Mouse (Mus musculus) right cerebral cortex, postnatal 25 days (tissue): Measurements from ENCODE around the gene Asb8.
A peak's percentile ranks its signal among the peaks of the same experiment; 100 is the strongest.

Experiments
- DNase-seq: peaks from one replicate; pipeline ENCODE4 v3.0.0; 2022

The Asb8 gene

DNA sequence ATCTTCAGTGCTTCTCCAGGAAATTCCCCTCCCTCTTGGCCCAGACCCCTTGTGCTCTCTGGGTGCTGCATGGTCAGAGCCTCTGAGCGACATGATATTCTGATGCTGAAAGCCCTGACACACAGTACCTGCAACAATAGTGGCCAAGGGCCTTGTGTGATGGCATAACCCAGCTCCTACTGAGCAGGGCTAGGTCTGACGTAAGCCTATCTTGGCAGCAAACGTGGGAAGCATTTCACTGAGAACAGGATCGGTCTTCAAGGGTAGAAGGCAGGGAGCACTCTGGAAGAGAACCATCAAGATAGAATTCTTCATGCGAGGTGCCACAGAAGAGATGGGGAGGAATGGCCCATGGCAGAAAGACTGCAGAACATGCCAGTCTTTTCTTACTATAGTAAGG lies at the start of gene Asb8:
TSS of gene Asb8 (minus strand) at position 101 of the 400 bp plus-strand sequence.
- DNase-seq: no peak

DNA sequence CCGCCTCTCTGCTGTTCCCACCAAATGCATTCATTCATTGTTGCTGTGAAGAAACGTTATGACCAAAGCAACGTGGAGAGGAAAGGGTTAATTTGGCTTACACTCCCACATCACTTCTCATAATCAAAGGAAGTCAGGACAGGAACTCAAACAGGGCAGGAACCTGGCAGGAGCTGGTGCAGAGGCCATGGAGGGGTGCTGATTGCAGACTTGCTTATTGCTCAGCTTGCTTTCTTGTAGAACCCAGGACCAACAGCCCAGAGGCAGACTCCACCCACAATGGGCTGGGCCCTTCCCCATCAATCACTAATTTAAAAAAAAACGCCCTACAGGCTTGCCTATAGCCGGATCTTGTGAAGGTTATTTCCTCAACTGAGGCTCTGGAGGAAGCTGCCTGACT lies 48.7 kb upstream of the Asb8 start:
- DNase-seq: no peak

DNA sequence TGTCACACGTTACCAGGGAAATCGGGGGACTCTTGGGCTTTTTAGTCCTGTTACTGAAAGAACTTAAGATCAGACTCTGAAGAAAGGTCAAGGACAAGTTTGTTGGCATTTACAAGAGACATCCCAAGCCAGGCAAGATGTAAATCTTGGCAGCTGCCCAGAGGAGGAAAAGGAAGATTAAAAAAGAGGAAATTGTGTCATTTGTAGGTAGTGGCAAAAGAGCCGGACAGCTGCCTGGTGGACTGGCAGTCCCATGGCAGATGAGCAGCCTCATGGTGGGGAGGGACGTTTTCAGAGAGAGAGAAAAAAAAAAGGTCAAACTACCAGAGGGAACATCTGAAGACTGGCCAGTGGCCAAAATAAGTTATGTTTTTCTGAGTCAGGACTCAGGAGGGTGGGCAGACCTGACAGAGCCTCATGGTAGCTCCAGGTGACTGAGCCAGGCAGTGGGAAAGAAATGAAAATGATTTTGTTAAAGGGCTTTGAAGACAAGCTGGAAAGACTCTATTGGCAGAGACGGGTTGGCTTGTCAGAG lies 48.0 kb upstream of the Asb8 start:
- DNase-seq: no peak

DNA sequence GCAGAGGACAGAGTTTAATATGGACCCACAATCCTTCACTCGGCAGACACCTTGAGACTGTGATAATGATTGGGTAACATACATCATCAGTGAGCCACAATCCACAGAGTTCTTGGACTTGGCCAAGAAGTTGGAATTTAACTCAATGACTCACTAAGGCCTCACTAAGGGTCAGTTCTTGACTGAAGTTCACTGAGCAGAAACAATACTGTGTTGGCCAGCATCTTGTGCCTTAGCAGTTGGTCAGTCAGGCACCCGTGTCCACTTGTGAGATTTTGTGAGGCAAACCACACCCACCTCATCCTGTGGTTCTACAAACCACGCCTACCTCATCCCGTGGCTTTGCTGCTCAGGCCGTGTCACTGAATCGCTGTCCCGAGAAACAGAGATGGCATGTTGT lies 44.3 kb upstream of the Asb8 start:
- DNase-seq: no peak

DNA sequence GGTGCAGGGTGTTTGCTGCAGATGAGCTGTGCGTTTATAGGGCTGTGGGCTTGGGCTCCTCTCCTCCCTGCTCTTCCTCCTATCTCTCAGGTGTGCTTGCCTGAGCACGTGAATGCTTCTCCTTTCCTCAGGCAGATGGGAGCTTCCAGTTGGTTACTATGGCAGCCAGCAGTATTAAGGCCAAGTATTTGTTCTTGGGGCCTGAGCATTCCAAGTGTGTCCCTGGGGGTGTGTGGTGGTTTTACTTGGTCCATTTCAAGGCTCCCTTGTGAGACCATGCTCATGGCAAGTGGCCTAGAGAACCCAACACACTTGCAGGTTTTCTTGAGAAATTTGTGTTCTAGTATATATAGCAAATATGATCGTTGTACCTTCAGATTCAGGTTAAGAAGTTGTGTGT lies 30.0 kb upstream of the Asb8 start, which contains the start of gene Olfr288:
TSS of gene Olfr288 (minus strand) at position 101 of the 400 bp plus-strand sequence.
- DNase-seq: no peak

DNA sequence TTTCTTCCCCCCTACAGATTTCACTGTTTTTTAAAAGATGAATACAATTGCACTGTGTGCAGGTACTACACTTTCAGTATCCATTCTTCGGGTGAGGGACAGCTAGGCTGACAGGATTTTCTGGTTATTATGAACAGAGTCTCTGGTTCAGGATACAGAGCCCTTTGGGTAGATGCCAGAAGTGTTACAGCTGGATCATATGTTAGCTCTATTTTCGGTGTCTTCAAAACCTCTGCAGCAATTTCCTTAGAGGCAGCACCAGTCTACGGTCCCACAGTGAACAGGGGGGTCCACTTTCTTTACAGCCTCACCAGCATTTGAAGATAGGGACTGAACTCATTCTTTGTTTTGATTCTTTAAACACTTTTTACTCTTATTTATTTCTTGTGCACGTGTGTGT lies 19.0 kb upstream of the Asb8 start:
- no peak for DNase-seq

DNA sequence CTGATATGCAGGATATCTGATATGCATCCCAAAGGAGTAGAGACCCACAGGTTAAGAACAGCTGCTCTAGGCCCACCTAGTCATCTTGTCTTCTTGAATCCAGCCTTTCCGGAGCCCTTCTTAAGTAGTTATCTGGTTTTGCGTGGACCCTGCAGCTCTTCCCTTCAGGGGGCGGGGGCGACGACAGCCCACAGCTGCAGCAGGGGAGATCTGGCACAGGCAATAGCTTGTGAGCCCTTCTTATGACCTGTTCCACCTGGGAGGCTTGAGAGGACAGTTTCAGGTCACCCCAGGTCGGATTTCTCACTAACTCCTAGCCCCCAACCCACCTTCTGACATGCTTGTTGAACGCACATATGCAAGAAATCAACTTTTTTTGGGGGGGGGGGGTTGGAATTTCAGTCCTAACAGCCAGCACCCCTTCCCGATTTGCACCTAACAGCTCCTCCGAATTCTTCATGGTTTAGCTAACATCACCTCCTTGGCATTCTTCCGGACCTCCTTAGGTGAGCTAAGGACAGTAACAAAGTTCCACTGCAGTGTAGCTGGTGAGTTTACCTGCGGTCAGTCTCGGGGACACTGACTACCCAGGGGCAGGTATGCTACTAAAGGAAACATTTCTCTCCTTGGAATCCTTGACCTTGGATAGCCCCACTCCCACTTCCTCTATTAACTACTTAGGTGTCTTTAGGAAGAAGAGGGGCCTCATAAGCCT lies 16.6 kb upstream of the Asb8 start:
- DNase-seq: no peak

DNA sequence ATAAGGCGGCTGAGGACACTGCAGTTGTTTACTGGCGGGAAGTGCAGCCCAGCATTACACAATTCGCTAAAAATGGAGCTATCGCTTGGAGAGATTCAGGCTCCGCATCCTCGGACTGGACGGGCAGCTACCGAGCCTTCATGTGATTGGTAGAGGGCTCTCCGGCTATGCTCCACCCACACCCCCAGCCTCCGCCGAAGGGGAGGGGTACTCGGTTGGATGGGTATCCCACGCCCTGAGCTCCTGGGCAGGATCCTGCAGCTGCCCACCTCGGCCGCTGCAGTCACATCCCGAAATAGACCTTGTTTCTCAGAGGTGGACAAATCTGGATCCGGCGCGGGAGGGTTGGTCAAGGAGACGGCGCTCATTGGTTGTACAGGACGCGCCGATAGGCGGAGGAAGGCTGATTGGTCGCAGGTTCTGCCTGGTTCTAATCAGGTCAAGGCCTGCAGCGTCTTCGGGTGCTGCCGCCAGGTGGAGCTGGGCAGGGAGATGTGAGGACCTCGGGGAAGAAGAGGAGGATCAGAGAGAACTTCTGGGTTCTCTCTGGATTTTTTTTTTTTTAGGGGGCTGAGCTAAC lies 15.8 kb upstream of the Asb8 start:
- peak; percentile 92 for DNase-seq

DNA sequence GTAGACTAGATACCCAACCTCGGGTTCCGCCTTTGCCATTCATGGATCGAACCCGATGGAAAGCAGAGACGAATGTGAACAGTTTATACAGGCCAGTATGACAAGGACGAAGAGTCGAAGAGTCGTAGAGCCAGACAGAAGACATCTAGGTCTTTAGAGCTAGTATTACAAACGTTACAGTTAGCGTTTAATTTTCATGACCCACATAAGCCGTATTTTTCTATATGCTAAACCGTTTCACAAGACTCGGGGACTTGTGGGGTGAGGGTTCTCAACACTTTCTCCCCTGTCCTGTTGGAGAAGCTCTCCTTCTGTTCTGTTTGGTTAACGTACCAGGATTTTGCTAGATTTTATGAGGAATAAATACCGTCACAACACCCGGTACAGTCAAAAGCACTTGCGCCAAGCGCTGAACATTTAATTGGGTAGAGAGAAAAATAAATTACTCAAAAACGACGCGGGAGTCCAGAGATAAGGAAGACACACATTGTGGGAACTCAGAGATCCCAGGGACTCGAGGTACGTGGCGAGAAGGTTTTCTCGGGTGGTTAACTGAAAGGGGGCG lies 15.2 kb upstream of the Asb8 start:
- no peak for DNase-seq

DNA sequence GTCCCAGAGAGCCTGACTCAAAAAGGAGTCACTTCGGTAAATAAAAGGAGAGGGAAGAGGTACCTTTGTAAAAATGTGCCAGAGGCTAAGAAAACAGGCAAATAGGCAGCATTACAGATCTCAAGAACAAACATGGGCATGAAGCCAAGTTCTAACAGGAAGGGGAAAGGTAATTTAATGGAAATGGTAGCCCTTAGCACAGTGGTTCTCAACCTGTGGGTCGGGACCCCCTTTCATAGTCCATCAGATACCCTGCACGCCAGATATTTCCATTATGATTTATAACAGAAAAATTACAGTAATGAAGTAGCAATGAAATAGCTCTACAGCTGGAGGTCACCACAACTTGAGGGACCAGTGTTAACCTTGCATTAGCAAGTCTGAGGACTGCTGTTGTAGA lies 11.9 kb upstream of the Asb8 start:
- DNase-seq: no peak

DNA sequence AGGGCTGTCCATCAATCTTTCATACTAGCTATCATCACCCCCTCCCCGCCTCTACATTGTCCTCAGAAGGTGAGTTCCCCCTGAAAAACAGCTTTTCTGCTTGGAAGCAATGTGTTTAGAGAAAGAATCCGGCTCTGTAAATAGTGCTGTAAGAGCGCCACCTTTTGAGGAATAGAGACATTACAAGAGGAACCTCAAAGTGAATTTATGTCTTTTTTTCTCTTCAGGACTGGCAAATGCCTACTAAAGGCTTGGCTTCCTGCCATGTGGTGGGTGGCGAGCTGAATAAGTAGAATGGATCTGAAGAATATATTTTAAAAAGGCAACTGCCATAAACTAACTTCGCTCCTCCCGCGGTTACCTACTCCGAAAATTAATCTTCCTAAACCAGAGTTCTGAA lies 8.4 kb upstream of the Asb8 start:
- DNase-seq: peak; percentile 64

DNA sequence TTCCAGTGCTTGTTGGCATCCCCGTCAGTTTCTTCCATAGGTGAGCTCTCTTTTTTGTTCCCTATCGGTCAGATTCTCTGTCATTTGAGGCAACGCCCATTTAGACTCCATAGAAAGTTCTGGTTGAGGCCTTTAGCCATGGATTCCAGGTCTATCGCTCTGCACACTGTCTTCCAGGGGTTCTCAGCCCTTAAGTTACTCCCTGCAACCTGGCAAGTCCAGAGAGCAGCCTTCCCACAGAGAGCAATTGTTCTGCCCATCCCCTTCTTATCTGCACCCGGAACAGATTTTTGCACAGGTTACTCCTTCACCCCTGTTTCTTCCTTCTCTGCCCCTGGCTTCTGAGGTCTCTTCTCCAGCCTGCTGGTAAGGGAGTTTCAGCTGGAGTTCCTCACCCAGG lies 6.7 kb upstream of the Asb8 start:
- DNase-seq: no peak

DNA sequence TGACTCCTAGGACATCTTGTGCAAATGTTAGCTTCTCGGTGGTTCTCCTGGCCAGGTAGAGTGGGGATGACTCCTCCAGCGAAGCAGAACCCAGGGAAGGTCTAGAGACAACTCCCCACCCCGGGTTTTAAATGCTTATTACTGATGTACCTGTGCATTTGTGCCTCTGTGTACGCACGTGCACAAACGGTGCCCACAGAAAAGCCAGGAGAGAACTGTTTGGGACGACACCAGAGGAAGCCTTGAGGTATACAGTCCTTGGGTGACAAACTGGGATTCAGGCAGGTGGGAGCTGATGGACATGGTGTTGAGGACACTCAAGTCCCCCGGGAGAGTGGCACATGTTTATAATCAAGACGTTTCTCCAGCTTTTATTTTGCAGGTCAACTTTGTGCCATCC lies 5.5 kb upstream of the Asb8 start:
- no peak for DNase-seq

DNA sequence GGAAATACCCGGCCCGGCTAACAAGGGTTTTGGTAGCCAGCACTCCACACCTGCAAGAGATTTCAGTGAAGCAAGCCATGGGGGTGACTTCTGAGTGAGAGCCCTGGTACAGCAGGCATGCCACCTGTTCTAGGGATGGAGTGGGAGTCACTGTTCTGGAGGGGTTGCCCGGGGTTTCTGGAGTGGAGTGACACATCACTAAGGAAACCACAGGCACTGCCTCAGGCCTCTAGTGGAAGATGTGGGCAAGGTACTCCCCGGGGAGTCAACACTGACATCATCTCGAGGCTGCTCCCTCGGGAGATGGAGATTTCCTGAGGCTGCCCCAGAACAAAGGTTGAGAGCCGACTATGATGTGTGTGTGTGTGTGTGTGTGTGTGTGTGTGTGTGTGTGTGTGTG lies 4.9 kb upstream of the Asb8 start:
- peak; percentile 71 for DNase-seq

DNA sequence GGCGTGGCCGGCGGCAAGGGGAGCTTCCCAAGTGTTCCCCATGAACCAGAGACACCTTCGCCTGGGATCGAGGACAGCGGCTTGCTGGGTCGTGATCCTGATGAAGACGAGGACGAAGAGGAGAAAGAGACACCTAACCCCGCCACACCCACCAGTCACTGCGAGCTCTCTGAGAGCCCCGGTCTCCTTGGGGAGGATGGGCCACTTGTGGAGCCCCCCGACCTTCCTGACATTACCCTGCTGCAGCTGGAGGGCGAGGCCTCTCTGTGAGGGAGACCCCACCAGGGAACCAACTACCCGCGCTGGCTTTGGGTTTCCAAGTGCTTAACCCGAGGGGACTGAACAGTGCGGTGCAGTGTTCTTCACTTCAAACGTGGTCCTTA lies 3.2 kb upstream of the Asb8 start:
- DNase-seq: no peak

DNA sequence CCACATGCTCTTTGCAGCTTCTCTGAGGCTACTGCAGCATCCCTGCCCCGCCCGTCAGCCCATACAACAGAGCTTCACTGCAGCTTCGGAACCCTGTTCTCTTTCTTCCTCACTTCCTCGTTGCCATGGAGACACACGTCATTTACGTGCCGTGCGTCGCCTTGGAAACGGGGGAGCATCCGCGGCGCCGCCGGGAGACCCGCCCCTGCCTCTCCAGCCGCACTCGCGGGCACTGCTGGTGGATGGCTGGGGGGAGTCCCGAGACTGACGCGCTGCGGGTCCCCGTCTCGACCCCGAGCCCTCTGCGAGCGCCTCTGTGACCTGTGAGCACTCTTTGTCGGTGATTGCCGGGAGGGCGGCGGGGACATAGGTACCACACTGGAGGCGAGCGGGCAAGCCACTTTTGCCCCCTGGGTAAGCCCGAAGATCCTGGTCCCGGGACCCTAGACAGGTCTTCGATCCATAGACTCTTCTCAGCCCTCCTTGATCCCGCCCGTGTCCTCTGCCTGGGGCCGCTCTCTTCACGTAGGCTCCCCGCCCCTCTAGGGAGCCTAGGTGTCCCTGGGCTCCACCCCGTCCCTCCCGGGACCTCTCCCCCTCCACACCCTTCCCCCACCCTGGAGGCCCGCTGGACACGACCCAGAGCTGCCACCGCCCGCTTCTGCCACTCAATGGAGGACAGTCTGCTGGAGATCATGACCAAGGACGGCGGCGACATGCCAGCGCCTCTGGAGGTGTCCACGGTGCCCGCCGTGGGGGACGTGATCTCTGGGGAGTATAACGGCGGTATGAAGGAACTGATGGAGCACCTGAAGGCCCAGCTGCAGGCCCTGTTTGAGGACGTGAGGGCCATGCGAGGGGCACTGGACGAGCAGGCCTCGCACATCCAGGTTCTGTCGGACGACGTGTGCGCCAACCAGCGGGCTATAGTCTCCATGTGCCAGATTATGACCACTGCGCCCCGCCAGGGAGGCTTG lies 2.5 kb upstream of the Asb8 start:
- DNase-seq: peak; percentile 91

DNA sequence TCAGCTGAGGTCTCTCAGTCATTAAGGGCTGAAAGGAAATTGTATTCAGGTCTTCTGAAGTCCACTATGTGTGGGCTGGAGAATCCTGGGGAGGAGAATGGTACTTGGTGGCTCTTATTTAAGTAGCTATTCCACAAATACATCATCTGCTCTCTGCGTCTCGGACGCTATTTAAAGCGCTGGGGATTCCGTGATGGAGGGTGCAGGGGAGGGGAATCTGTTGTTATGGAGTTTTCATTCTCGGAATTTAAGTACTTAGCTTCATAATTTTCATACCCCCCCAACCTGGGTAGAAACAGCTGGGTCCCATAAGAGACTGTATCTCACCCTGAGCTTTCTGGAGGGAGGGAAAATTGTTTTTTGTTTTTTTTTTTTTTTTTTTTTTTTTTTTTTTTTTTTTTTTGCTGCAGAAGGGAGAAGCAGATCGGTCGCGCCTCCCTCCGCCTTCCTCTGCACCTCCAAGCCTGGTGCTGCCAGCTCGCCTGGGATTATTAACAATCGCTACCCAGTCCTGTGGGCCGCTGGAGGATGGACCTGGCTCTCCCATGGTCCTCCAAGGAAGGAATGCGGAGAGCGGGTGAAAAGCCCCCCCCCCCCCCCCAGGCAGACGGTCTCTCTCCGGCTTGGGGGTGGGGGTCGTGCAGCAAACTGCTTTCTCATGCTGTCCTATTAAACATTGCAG lies 1.7 kb upstream of the Asb8 start, which contains the start of gene Ccdc184:
TSS of gene Ccdc184 (plus strand) at position 196 of the 682 bp plus-strand sequence.
- DNase-seq: no peak

DNA sequence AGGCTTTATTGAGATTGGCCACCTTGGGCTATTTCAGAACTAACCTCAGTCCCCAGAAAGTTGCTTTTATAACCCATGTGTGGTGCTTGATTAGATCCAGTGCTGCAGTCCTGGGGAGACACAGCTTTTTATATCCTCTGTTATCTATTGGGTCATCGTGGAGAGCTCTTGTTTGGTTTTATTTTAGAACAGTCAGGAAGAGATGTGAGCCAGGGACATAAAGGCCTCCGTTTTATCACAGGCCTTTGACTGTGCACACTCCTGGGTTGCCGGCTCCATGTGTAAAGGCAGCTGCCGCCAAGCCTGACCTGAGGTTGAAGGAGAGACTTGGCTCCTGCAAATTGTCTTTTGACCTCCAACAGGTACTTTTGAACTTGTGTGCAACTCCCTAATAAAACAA lies 2.9 kb downstream of the Asb8 start:
- DNase-seq: no peak

DNA sequence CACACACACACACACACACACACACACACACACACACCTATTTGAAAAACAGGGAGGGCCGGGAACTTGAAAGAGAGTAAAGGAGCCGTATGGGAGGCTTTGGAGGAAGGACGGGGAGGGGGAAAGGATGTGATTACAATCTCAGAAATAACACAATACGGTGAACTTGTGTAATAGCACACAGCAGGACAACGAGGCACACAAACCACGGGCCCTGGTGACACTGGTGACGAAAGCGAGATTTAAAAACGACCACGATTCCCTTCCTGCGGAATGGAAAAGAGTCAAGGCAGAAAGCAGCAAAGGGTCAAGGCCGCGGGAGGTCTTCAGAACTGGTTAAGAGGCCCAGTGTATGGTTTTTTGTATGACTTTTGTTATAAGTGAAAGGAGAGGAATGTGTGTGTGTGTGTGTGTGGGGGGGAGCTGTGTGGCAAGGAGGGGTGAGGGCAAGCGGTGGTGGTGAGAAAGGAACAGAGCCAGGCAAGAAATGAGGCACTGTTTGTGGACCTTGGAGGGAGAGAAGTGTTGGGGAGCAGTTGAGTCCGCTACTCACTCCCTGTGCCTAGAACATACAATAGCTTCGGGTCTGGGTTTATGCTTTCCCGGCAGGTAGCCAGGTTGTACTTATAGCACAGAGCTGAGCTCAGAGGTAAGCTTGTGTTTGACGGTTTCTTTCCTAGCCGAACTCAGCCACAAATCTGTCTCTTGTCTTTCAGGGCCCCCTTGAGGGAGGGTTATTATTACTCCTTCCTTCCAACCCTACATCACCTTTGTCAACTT lies 4.2 kb downstream of the Asb8 start:
- DNase-seq: no peak

DNA sequence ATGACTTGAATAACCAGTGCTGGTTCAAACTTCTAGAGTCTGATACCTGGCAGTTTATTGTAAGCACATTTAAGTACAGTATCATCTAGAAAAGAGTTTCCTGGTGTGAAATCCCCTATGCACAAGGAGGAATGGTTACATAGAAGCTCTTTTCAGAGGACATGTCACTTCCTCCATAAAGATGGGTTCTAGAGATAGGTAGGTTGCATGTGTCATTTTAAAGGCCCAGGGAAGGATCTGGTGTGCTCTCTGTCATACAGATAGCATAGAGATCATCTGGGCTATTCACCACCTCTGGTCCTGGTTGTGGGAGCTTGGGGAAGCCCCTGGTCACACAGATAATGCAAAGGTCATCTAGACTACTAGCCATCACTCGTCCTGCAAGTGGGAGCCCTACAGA lies 8.2 kb downstream of the Asb8 start:
- no peak for DNase-seq

DNA sequence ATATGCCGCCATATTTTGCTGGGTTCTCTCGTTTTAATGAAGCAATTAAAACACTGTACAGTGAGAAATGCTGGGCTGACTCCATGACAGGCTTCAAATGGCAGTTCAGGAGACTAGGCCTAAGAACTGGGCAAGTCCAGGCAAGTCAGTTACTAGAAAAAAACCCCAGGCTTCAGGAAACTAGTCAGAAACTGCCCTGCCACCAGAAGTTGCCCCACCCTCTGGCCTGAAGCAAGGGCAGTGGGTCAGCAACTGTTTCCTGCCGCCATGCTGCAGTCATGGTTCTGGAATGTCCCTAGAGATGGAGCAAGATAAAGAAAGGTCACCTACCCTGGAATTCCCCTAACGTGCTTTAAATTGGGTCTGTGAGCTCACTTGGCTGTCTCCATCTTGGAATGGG lies 9.5 kb downstream of the Asb8 start:
- no peak for DNase-seq

DNA sequence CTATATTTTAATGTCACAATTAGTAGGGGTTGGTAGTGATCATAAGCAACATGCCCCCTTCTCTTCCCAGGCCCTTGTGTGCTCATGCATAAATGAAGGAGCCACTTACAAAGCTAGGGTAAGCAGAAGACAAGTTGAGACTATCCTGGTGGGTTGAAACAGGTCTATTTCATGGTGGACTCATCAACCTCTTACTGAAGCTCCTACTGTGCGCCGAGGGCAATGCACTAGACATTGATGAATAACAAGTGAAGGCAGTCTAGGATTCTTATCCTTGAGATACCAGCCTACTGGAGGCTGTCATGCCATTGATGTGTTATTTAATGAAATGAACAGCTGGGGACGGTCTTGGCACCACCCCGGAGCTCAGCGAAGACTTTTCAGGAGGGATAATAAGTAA lies 10.2 kb downstream of the Asb8 start:
- DNase-seq: no peak
